Mouse (Mus musculus) urinary bladder, postnatal 36 days (tissue): ENCODE measurements around the gene Lrit3.
"Not testable (repeated sequence)": the region's sequence is repeated elsewhere in the genome, so short reads cannot be mapped to it uniquely, and the experiment has no call there.

Source experiments
- DNase-seq, 2 experiments: peaks; one replicate each; pipeline ENCODE4 v3.0.0; 2022; ENCODE audit warnings: low spot score in 2 of 2, mixed read lengths in 1 of 2

The Lrit3 gene

DNA sequence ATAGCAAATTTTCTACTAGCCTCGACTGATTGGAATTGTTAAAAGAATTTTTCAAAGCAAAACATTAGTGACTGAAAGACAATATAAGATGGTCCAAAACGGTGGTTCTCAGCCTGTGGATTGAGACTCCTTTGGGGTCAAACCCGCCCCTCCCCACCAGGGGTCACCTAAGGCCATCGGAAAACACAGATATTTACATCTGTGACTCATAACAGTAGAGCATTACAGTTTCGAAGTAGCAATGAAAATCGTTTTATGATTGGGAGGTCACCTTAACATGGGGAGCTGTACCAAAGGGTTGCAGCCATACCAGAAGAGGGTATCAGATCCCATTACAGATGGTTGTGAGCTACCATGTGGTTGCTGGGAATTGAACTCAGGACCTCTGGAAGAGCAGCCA, 32.6 kb downstream of the Lrit3 start:
- DNase-seq: no peak

DNA sequence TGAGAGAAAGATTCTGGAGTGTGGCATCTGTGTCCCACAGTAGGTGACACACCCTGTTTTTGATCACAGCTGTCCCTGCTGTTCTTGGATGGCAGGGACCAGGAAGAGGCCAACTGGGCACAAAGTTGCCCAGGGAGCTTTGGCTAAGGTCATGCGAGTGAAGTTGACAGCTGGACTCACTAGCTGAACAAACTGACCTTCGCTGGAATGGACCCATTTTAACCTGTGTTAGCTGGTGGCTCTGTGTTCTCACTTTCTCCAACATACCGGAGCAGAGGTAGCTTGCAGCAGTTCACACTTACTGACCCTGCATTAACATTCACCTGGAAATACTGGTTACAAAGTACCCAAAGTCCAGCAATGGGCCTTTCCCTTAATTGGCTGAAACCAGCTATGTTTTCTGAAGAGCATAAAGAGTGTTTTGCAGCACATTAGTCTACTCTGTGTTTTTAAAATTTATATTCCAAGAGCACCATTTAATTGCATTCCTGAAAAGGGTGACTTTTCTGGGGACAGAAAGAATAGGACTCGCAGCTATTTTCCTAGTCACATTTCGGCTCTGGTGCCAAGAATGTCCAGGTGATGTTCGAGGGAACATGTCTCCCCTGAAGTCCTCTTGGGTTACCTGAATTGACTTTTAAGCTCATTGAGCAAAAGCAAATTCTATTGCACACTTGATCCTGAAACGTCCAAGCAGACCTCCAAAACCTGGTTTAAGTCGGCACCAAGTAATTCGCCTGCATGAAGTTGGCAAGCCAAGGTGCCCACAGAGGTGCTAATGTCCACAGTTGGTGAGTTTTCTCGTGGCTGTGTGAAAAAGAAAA, 36.6 kb downstream of the Lrit3 start:
- no peak for DNase-seq

- DNase-seq: no peak
These were observed 37.7 kb downstream of the Lrit3 start for GRCm38 (mm10) chr3:129766106-129766505.

DNA sequence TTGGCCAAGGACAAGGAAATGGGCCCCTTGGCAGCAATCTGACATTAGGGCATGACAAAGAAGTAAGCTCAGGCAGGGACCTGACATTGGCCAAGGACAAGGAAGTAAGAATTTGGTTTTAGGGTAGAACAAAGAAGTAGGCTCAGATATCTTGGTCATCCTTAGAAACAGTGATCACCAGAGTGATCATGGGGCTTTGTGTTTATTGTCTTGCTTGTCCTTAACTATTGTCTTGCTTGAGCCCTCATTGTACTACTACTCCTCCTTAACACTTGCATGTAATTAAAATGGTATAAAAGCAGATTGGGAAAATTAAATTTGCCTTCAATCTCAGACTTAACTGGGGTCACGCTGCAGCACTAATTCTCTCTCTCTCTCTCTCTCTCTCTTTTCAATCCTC, 46.2 kb downstream of the Lrit3 start:
- DNase-seq: not testable (repeated sequence)

DNA sequence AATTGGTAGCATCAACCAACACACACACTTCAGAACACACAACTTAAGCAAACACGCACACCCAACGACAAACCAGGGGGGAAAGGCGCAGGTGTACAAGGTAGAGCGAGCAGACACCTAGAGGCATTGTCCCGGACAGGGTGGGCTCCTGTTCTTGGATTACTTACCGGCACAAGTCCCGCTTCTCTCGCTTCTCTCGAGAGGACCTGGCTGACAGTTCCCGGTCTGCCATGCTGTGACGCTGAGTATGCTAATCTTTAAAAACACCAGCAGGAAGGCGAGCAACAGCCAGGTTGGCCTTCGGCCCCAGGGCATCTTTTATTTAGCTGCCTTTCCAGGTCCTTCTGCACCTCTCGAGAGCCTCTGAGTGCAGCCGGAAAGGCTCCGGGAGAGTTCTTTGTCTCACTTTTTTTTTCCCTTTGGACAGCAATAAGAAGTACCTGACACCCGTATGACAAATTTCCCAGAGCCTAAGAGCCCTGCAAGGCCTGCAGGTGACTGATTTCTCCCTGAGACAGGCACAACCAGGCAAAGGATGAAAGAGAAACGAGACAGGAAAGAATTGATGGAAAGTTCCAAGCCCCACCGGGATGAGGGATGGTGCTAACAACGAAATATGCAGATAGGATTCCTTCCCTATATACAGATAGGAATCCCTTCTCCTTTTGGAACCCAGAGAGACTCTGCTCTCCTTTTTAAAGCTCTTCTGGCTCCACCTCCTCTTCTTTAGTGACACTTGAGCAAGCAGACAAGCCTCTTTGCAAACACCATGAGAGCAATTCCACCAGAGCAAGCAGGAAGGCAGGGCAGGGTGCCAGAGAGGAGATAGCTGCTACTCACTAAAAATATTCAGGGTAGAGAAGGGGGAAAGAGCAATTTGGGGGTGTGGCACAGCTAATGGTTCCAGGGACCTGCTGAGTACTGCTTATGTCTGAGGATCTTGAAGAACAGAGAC, 48.9 kb downstream of the Lrit3 start, which contains the start of gene Egf:
Gene Egf, minus strand, starts transcription at position 667 of the 955 bp plus-strand sequence.
- no peak for DNase-seq

DNA sequence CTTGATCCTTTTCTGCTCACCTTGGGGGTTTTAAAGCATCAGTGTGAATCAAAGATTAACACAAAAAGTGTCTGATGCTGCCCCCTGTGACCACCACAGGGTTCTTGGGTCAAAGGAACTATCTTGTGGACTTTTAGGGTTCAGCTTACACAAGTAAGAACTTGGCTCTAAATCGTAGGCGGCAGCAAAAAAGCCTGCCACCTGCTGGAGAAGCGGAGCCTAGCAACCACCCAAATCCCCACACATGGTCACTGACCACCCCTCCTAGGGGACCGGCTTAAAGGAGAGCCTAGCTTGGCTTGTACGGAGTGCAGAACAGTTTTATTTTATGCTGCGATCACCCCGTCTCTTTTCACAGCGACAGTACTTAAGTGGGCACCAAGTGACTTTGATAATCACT, 59.0 kb downstream of the Lrit3 start:
- DNase-seq: no peak

DNA sequence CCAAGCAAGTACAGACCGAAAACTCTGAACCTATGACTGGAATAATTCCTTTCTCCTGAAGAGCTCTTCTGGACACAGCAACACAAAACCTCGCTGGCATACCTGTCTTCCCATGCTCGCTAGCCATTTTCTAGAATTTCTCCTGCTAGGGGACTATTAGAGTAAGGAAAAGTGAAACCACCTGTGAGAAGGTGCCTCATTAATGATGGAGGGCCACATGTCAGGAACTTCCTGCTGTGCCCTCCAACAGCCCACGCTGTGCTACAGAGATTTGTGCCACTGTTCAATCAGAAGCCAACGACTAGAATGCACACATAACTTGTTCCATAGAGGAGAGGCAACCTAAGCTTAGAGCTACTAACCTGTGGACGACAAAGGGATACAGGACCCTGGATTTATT, 61.0 kb downstream of the Lrit3 start:
- no peak for DNase-seq

- no peak for DNase-seq
These were observed 65.3 kb downstream of the Lrit3 start for GRCm38 (mm10) chr3:129738291-129739183.
